Mouse (Mus musculus) thymus, adult 2 months (tissue): ENCODE data around the gene Ankzf1.

Source experiments
- CTCF ChIP-seq: fragments of 200-500 bp; IDR thresholded peaks from 2 replicates; pipeline ENCODE4 v1.5.1; 2012; ENCODE audit warnings: mild to moderate bottlenecking, control low read depth, low read length, moderate library complexity, borderline replicate concordance; ENCODE audit not compliant: control insufficient read depth, poor library complexity, insufficient read depth; ENCODE audit errors: extremely low read depth
- POLR2A ChIP-seq: fragments of 200-500 bp; IDR thresholded peaks from 2 replicates; pipeline ENCODE4 v1.6.1; 2012; ENCODE audit warnings: mild to moderate bottlenecking, low read length, control low read depth, moderate library complexity; ENCODE audit not compliant: control insufficient read depth, poor library complexity, insufficient read depth; ENCODE audit errors: extremely low read depth

DNA sequence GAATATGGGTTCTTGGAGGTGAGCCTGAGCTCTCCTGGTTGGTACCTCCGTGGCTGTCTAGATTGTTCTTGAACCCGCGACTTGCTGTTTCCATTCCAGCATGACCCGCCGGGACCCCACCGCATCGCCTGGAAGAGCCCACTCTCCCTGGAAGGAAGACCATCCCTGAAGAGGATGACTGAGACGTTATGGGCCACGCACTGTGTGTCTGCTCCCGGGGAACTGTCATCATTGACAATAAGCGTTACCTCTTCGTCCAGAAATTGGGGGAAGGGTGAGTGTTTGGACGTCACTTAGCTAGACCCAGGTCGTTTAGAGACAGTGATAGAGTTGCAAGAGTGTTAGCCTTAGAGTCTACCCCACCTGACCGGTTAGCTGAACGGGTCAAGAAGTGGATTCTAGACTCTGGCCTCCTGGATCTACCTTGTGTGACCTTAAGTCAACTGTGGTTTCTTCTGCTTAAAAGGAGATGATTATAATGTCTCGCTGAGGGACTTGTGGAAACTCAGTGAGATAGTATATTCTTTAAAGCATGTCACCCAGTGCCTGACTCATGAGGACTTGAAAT is 19.3 kb downstream of the Ankzf1 start:
- no peak for TF ChIP-seq CTCF
- TF ChIP-seq POLR2A = no peak
